Mouse (Mus musculus) embryonic facial prominence, embryonic 12.5 days (tissue): Measurements from ENCODE around the gene Igdcc4. TPM values are rescaled to one million over a fixed set of nuclear protein-coding genes. Genes with fewer than 3 reads are reported as not detected.

Source experiments
- ATAC-seq: fragments of 200-750 bp; cut with Nextera tagmentation; 2 replicates; pipeline ENCODE4 v1.8.0; 2017; ENCODE audit not compliant: insufficient number of reproducible peaks, insufficient read depth, low FRiP score, low TSS enrichment
- H3K27ac ChIP-seq: fragments of 300-500 bp; sonication (generic); 2 replicates; pipeline ENCODE4 v1.5.1; 2016; ENCODE audit warnings: mild to moderate bottlenecking
- H3K27me3 ChIP-seq: fragments of 300-500 bp; sonication (generic); 2 replicates; pipeline ENCODE4 v1.6.1; 2016; ENCODE audit warnings: mild to moderate bottlenecking, moderate library complexity
- H3K36me3 ChIP-seq: fragments of 300-500 bp; sonication (generic); 2 replicates; pipeline ENCODE4 v1.6.1; 2016; ENCODE audit warnings: mild to moderate bottlenecking
- H3K4me1 ChIP-seq: fragments of 300-500 bp; sonication (generic); 2 replicates; pipeline ENCODE4 v1.6.1; 2016
- H3K4me2 ChIP-seq: fragments of 300-500 bp; sonication (generic); replicated peaks from 2 replicates; pipeline ENCODE4 v1.6.1; 2016; ENCODE audit warnings: mild to moderate bottlenecking, moderate library complexity
- H3K4me3 ChIP-seq: fragments of 300-500 bp; sonication (generic); 2 replicates; pipeline ENCODE4 v1.5.1; 2016; ENCODE audit warnings: mild to moderate bottlenecking
- H3K9ac ChIP-seq: fragments of 300-500 bp; sonication (generic); 2 replicates; pipeline ENCODE4 v1.6.1; 2016; ENCODE audit warnings: mild to moderate bottlenecking, moderate library complexity
- H3K9me3 ChIP-seq: fragments of 300-500 bp; sonication (generic); 2 replicates; pipeline ENCODE4 v1.6.1; 2016; ENCODE audit warnings: mild to moderate bottlenecking, moderate library complexity
- WGBS: fragments of 180-500 bp; shearing (Covaris S2); methylation state at CpG from one replicate; pipeline ENCODE4 v1.1.7; 2016; 5-methylcytosine and 5-hydroxymethylcytosine counted together
- polyA plus RNA-seq: library from polyadenylated mRNA; unstranded; fragments of >200 nt; fragmentation: Nextera tagmentation; extraction: Ambion mirVana; gene quantifications from 2 replicates; pipeline ENCODE4 v1.2.1, GENCODE M21; 2016

Igdcc4 gene
- polyA plus RNA-seq, 1 experiment from 2014 or later = 25.4 TPM

DNA sequence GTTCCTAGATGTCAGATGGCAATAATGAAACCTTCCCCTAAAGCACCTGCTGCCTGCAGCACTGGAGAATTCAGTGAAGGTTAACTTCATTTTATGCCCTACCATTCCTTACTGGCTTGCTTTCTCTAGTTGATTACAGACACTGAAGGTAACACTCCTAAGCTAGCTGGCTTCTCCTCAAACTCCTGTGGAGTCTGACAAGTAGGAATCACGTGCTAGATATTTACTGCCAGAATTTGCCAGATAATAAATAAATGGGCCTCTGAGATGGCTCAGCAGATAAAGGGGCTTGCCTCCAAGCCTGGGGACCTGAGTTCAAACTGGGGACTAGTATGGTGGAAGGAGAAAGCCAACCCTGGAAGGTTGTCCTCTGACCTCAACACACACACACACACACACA is 14.5 kb upstream of the Igdcc4 start:
- H3K4me1 ChIP-seq = peaks cover 5% of the 10 kb centered on the region; the same call in 1 of the 2 replicates
- no peak for ATAC-seq
- H3K27ac ChIP-seq = no peak overlapping the region
- peaks cover 27% of the 10 kb centered on the region for H3K36me3 ChIP-seq
- no peak overlapping the region for H3K4me3 ChIP-seq
- H3K9ac ChIP-seq = no peak overlapping the region
- 85% methylated on average over 1 of the region's 1 CpGs for WGBS
- H3K27me3 ChIP-seq = no peaks in the 10 kb centered on the region
- no peaks in the 10 kb centered on the region for H3K9me3 ChIP-seq
- H3K4me2 ChIP-seq = no peak overlapping the region

DNA sequence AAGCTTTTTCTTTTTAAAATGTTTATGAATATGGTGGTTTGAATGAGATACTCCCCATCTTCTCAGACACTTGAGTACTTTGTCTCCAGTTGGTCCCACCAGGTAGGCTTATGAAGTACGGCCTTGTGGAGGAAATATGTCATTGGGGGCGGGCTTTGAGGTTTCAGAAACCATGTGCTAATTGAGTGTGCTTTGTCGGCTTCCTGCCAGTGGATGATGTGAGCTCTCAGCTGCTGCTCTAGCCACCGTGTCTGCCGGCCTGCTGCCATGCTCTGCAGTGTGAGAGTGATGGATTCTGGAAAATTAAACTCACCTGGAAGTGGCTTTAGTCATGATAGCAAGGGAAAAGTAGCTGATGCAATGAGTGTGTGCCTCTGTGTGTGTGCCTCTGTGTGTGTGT is 13.8 kb upstream of the Igdcc4 start:
- Histone ChIP-seq H3K4me1 (peaks cover 5% of the 10 kb centered on the region; the same call in 1 of the 2 replicates), H3K9me3 (no peaks in the 10 kb centered on the region), H3K4me2 (no peak overlapping the region), H3K9ac (no peak overlapping the region), H3K27ac (no peak overlapping the region), H3K4me3 (no peak overlapping the region), H3K36me3 (peaks cover 21% of the 10 kb centered on the region), H3K27me3 (no peaks in the 10 kb centered on the region)
- no peak for ATAC-seq
- 45% methylated on average over 5 of the region's 5 CpGs for WGBS

DNA sequence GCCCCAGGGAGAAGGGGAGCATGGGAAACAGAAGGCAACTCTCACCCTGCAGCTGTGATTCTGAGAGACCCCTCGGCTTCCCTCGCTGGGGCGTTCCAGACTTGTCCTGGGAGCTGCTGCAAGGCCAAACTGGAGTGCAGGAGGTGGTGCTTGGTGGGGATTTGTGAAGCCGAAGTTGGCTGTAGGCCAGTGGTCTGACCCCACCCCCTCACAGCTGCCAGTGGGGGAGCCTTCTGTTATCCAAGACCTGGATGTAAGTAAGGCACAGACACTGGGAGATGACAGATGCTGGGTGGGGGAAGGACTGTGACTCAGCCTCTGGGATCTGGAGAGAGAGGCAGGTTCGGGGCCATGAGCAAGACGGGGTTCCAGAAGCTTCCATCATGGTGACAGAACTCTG is 7.0 kb upstream of the Igdcc4 start:
- H3K4me3 ChIP-seq = no peak overlapping the region
- no peaks in the 10 kb centered on the region for H3K36me3 ChIP-seq
- H3K4me1 ChIP-seq = peaks cover 11% of the 10 kb centered on the region; the same call in 1 of the 2 replicates
- no peaks in the 10 kb centered on the region for H3K27me3 ChIP-seq
- H3K27ac ChIP-seq = no peak overlapping the region
- no peak overlapping the region for H3K4me2 ChIP-seq
- H3K9me3 ChIP-seq = no peaks in the 10 kb centered on the region
- H3K9ac ChIP-seq = no peak overlapping the region
- WGBS = 47% methylated on average over 6 of the region's 6 CpGs
- ATAC-seq = 0 out of 2 replicates have a peak, but pooled peaks have one; percentile 42

DNA sequence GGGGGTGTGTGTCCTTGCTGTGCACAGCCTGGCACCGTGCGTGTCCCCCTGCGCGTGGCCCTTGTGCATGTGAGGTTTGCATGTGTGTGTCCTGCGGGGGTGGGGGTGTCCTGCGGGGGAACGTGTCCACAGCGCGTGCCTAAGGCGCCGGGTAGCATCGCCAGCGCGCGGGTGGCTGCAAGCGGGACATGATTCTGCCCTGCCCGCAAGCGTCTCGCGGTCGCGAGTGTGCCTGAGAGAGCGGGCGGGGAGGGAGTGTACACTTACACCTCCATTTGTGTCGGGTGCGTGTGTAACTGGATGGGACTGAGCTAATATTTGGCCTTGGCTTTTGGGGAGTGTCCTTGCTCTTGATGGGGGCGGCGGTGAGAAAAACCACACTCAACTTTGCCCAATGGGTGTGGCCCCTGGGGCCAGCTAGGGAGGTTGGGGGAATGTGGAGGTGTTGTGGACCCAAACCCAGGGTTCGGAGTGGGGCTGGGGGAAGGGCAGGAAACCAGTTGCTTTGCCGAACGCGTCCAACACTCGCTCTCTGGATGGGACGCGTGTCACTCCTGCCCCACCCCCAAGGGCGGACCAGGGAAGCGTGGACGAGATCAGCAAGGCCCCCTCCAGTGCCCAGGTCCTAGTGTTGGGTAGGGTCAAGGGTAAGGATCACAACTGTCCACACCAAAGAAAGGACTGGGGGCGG is 545 bp downstream of the Igdcc4 start:
- peak overlapping the region; percentile 97 for H3K4me2 ChIP-seq
- peak; percentile 65 for ATAC-seq
- no peaks in the 10 kb centered on the region for H3K9me3 ChIP-seq
- H3K4me1 ChIP-seq = peaks cover 25% of the 10 kb centered on the region
- no peaks in the 10 kb centered on the region for H3K36me3 ChIP-seq
- H3K4me3 ChIP-seq = peak overlapping the region; percentile 80
- no peaks in the 10 kb centered on the region for H3K27me3 ChIP-seq
- peak overlapping the region; percentile 89 for H3K27ac ChIP-seq
- peak overlapping the region; percentile 83 for H3K9ac ChIP-seq
- WGBS = under 1% methylated on average over 39 of the region's 39 CpGs

DNA sequence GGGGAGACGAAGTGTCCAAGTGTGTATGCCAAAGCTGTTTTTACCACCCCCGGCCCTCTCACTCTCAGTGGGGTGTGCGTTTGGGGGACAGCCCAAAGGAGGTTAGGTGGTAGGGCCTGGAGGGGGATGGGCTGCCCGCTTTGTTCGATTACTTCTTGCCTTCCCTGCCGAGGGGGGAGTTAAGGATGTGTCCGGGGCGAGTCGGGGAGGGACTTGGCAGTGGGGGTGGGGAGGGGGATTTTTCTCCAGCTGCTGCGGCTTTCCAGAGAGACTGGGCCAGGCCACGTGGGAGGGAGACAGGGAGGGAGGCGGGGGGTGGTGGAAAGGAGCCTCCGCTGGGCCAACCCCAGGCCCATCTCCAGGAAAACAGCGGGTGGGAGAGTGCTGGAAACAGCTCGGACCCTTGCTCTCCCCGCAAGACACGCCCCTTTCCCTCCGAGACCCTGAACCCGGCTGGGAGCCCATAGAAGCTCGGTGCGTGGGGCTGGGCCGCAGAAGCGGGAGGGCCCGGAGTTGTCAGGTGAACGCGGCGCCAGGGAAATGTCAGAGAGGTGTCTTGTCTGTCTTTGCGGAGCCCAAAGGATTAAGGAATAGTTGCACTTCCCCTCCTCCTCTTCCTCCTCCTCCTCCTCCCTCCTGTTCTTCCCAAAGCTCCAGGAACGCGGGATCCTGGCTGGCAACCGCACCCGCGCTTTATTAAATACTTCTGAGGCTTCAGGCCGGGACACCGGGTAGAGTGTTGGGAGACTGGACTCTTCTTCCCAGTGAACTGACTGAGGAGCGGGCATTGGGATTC is 1.3 kb downstream of the Igdcc4 start:
- Histone ChIP-seq H3K4me1 (peaks cover 26% of the 10 kb centered on the region), H3K36me3 (no peaks in the 10 kb centered on the region), H3K9ac (peak overlapping the region; percentile 83), H3K27ac (peak overlapping the region; percentile 89), H3K4me2 (peak overlapping the region; percentile 97), H3K4me3 (peak overlapping the region; percentile 80), H3K27me3 (no peaks in the 10 kb centered on the region), H3K9me3 (no peaks in the 10 kb centered on the region)
- ATAC-seq = peak; percentile 71
- WGBS = 1% methylated on average over 33 of the region's 36 CpGs

DNA sequence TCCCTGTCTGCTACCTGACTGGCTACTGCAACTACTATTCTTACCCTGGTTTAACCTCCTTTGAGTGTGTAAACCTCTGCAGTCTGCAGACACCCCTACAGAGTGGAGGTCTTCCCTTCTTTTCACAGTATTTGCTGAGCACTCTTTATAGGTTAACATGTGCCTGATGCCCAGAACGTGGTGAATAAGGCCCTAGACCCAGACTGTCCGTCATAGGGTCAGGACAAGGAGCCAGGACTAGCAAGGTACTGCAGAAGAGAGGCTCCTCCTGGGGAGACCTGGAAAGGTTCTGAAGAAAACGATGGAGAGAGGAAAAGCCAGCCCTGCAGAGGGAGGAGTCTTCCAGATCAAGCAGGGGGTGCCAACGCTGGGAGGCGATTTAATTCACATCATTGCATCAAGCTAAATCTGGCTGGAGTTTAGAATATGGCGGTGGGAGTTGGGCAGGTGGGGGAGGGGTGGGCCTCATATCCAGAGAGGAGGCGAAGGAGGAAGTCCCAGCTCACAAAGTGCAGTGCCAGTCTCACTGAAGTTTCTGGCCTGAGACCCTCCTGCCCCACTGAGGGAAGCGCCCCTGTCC is 2.0 kb downstream of the Igdcc4 start:
- Histone ChIP-seq H3K27ac (peak overlapping the region; percentile 89), H3K4me2 (peak overlapping the region; percentile 97), H3K4me1 (peaks cover 26% of the 10 kb centered on the region), H3K27me3 (no peaks in the 10 kb centered on the region), H3K36me3 (no peaks in the 10 kb centered on the region), H3K9me3 (no peaks in the 10 kb centered on the region), H3K9ac (peak overlapping the region; percentile 83; the same call in 1 of the 2 replicates), H3K4me3 (peak overlapping the region; percentile 80)
- 30% methylated on average over 8 of the region's 8 CpGs for WGBS
- ATAC-seq = no peak

DNA sequence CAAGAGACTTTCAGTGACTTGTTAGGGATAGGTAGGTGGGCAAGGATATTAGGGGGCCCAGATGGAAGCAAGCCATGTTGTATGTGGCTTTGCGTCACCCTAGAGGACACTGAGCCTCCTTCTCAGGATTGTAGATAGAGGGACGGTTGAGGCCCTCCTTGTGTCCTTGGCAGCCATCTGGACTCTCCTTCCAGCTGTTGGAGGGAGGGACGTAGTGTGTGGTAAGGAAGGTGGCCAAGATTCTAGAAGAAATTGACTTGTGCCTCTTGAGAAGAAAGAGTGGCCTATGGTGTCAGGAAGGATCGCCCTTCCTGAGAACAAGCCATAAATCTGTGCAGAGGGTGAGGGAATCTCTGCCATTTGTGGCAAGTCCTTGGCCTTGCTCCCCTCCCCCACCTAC is 5.5 kb downstream of the Igdcc4 start:
- H3K27me3 ChIP-seq = no peaks in the 10 kb centered on the region
- no peak overlapping the region for H3K27ac ChIP-seq
- 92% methylated on average over 4 of the region's 4 CpGs for WGBS
- no peaks in the 10 kb centered on the region for H3K9me3 ChIP-seq
- no peak overlapping the region for H3K4me2 ChIP-seq
- H3K36me3 ChIP-seq = no peaks in the 10 kb centered on the region
- H3K4me3 ChIP-seq = no peak overlapping the region
- no peak for ATAC-seq
- peaks cover 50% of the 10 kb centered on the region for H3K4me1 ChIP-seq
- H3K9ac ChIP-seq = no peak overlapping the region

DNA sequence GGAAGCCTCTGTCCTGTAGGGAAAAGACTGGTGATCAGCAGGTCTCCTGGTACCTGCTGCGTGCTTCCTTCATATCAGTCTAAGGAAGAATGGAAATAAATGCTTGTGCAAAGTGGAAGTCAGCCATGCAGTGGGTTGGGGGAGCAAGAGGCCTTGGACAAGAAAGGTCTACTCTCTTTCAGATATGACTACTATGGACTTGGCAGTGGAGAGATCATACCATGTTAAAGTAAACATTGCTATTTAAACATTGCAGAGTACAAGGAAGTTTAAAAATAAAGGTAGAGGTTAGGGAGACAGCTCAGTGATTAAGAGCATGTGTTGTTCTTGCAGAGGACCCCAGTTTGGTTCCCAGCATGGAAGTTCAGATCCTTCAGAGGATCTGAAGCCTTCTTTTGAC is 6.6 kb downstream of the Igdcc4 start:
- H3K4me2 ChIP-seq = no peak overlapping the region
- ATAC-seq = no peak
- H3K27ac ChIP-seq = no peak overlapping the region
- 88% methylated on average over 1 of the region's 1 CpGs for WGBS
- H3K4me3 ChIP-seq = no peak overlapping the region
- no peaks in the 10 kb centered on the region for H3K9me3 ChIP-seq
- H3K27me3 ChIP-seq = no peaks in the 10 kb centered on the region
- H3K9ac ChIP-seq = no peak overlapping the region
- H3K4me1 ChIP-seq = peaks cover 48% of the 10 kb centered on the region
- no peaks in the 10 kb centered on the region for H3K36me3 ChIP-seq

DNA sequence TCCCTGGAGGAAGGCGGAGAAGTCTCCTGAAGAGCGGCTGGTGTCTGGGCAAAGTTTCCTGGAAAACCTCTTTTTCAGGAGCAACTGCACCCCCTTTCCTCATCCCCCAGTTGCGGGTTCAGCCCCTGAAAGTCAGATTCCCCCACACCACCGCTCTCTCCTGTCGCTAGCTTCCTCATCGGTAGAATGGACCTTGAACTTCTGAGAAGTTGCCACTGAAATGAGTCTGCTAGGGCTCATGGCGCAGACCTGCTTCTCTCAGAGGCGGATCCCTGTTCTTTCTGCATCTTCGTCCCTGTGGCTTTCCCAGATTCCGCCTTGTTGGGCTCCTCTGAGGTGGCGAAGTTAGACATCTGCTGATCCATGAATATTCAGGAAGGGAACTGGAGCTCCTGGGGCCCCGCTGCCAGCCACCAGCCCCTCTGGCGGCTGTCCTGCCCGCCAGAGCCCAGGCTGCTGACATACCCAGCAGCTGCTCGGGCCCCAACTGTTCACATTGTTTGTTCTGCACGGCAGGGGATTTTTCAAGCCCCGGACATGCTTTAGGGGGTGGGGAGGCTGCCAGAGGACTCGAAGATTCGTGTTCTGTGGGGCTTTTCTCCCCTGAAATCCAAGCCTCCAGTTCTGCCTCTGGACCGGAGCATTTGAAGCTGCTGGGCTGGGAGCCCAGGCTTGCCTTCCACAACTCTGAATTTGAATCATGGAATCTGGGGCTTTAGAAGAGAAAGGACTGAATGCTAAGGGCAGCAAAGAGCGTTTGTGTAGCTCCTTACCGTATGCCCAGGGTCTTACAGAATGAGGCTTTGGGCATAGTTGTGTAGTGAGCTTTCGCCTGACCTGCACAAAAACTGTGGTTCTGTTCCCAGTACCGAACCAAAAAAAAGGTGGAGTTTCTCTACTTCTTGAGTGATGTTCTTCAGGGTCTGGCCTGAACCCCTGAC is 8.1 kb downstream of the Igdcc4 start:
- H3K4me2 ChIP-seq = peak overlapping the region; percentile 48
- peak overlapping the region; percentile 19; the same call in 1 of the 2 replicates for H3K4me3 ChIP-seq
- H3K9me3 ChIP-seq = no peaks in the 10 kb centered on the region
- WGBS = 8% methylated on average over 24 of the region's 24 CpGs
- H3K27ac ChIP-seq = peak overlapping the region; percentile 89
- ATAC-seq = peak; percentile 76; the same call in 1 of the 2 replicates
- peaks cover 35% of the 10 kb centered on the region for H3K4me1 ChIP-seq
- H3K9ac ChIP-seq = peak overlapping the region; percentile 34
- H3K27me3 ChIP-seq = no peaks in the 10 kb centered on the region
- H3K36me3 ChIP-seq = peaks cover 3% of the 10 kb centered on the region; the same call in 1 of the 2 replicates

DNA sequence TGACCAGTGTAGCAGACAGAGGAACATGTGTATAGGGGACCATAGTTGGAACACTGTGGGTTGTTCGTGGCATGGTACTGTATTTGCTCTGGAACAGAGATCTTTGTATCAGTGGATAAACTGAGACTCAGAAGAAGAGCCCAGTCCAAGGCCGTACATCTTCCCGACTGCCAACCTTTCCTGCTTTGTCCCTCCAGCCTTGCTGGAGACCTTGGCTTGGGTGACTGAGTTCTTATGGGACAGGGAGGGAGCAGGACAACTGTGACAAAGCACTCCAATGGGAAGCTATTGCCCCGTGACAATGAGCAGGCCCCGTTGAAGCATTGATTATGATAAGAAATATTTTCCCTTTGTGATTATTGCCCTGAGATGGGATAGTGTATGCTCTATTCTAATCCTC is 10.4 kb downstream of the Igdcc4 start:
- no peak overlapping the region for H3K27ac ChIP-seq
- H3K9ac ChIP-seq = no peak overlapping the region
- H3K4me3 ChIP-seq = no peak overlapping the region
- peaks cover 16% of the 10 kb centered on the region for H3K36me3 ChIP-seq
- WGBS = 91% methylated on average over 5 of the region's 5 CpGs
- no peak overlapping the region for H3K4me2 ChIP-seq
- no peaks in the 10 kb centered on the region for H3K27me3 ChIP-seq
- H3K4me1 ChIP-seq = peaks cover 26% of the 10 kb centered on the region
- no peak for ATAC-seq
- H3K9me3 ChIP-seq = no peaks in the 10 kb centered on the region

DNA sequence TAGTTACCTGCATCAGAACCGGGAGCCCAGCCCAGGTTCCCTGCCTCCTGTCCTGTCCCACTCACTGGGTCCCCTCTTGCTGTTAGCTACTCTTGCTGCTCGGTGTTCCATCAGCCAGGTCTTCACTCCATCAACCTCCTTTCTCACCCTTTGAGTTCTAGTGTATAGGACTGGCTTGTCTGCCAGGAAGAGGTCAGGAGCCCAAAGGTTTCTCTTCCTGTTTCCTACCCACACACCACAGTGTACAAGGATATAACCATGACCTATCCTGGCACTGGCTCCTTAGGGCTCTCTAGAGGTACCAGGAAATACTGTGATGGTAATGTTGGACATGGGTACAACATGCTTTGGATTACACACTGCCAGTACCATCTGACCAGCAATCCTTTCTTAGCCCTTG is 12.4 kb downstream of the Igdcc4 start:
- ATAC-seq = no peak
- Histone ChIP-seq H3K27ac (no peak overlapping the region), H3K4me3 (no peak overlapping the region), H3K36me3 (peaks cover 21% of the 10 kb centered on the region), H3K9me3 (no peaks in the 10 kb centered on the region), H3K27me3 (no peaks in the 10 kb centered on the region), H3K9ac (no peak overlapping the region), H3K4me1 (peaks cover 22% of the 10 kb centered on the region), H3K4me2 (no peak overlapping the region)
- WGBS = 80% methylated on average over 2 of the region's 2 CpGs
